Mouse (Mus musculus) stomach, postnatal 0 days (tissue): Measurements from ENCODE around the gene Card11. TPM values are rescaled to one million over a fixed set of nuclear protein-coding genes. Genes with fewer than 3 reads are reported as not detected.

Source experiments
- ATAC-seq: fragments of 200-750 bp; cut with Nextera tagmentation; 2 replicates; pipeline ENCODE4 v1.8.0; 2017; ENCODE audit not compliant: low FRiP score, low TSS enrichment
- DNase-seq: peaks from one replicate; pipeline ENCODE4 v3.0.0-alpha.2; 2016; ENCODE audit warnings: low spot score
- H3K27ac ChIP-seq: fragments of 300-500 bp; sonication (generic); replicated peaks from 2 replicates; pipeline ENCODE4 v1.5.1; 2014; ENCODE audit warnings: mild to moderate bottlenecking, control low read depth
- H3K27me3 ChIP-seq: fragments of 300-500 bp; sonication (generic); 2 replicates; pipeline ENCODE4 v1.6.1; 2014; ENCODE audit warnings: low read length; ENCODE audit not compliant: control insufficient read depth, insufficient read depth
- H3K36me3 ChIP-seq: fragments of 300-500 bp; sonication (generic); 2 replicates; pipeline ENCODE4 v1.6.1; 2014; ENCODE audit warnings: low read length, mixed read lengths; ENCODE audit not compliant: control insufficient read depth, insufficient read depth
- H3K4me1 ChIP-seq: fragments of 300-500 bp; sonication (generic); replicated peaks from 2 replicates; pipeline ENCODE4 v1.6.1; 2014; ENCODE audit warnings: antibody characterized with exemption; ENCODE audit not compliant: control insufficient read depth, insufficient read depth
- H3K4me2 ChIP-seq: fragments of 300-500 bp; sonication (generic); replicated peaks from 2 replicates; pipeline ENCODE4 v1.6.1; 2014; ENCODE audit warnings: low read depth, mild to moderate bottlenecking, control low read depth, moderate library complexity
- H3K4me3 ChIP-seq: fragments of 300-500 bp; sonication (generic); 2 replicates; pipeline ENCODE4 v1.5.1; 2014; ENCODE audit warnings: low read depth, low read length, control low read depth
- H3K9ac ChIP-seq: fragments of 300-500 bp; sonication (generic); 2 replicates; pipeline ENCODE4 v1.6.1; 2014; ENCODE audit warnings: mild to moderate bottlenecking, low read length, control low read depth, mixed read lengths
- H3K9me3 ChIP-seq: fragments of 300-500 bp; sonication (generic); 2 replicates; pipeline ENCODE4 v1.6.1; 2016; ENCODE audit warnings: low read length; ENCODE audit not compliant: control insufficient read depth
- CTCF ChIP-seq: IDR thresholded peaks from 2 replicates; pipeline ENCODE4 v1.5.1; 2016; ENCODE audit warnings: antibody characterized with exemption, low read depth, mild to moderate bottlenecking, moderate library complexity
- EP300 ChIP-seq: optimal IDR thresholded peaks from 2 replicates; pipeline ENCODE3; 2016; ENCODE audit warnings: antibody characterized with exemption
- WGBS: fragments of 180-500 bp; shearing (Covaris S2); extraction: QIAGEN DNeasy Blood & Tissue Kit; methylation state at CpG from one replicate; pipeline ENCODE4 v1.1.7; 2014; 5-methylcytosine and 5-hydroxymethylcytosine counted together
- polyA plus RNA-seq: library from polyadenylated mRNA; unstranded; fragments of >200 nt; fragmentation: Nextera tagmentation; extraction: Ambion mirVana; gene quantifications from 2 replicates; pipeline ENCODE4 v1.2.1, GENCODE M21; 2015

The Card11 gene
- polyA plus RNA-seq, 1 experiment from 2014 or later, result 0.13 TPM

DNA sequence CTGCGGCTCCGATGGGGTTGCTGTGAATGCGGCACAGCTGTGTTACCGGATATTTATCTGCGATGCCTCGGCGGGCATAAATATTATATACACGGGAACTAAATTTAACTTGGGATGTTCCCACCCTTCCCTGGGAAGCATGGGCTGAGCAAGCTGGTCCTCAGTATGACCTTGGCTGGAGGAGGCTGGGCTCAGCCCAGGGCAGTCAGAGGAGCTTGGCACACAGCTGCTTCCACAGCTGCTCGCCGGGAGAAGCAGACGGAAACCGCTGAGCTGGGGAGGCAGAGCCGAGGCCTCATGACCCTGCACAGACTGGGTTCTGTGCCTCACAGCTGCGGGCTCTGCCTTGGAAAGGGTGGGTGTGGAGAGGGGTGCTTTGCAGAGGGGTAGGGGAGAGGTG lies 110.3 kb downstream of the Card11 start:
- Histone ChIP-seq H3K27ac (0 out of 2 replicates have a peak overlapping the region, but pooled peaks have one; percentile 30), H3K9ac (no peak overlapping the region), H3K9me3 (no peaks in the 10 kb centered on the region), H3K27me3 (no peaks in the 10 kb centered on the region), H3K36me3 (no peaks in the 10 kb centered on the region), H3K4me2 (no peak overlapping the region; the same call in 1 of the 2 replicates), H3K4me3 (no peak overlapping the region), H3K4me1 (no peaks in the 10 kb centered on the region)
- no peak for DNase-seq
- ATAC-seq, result peak; percentile 68; the same call in 1 of the 2 replicates
- TF ChIP-seq CTCF (no peak), EP300 (no peak)
- WGBS, result 40% methylated on average over 14 of the region's 14 CpGs

DNA sequence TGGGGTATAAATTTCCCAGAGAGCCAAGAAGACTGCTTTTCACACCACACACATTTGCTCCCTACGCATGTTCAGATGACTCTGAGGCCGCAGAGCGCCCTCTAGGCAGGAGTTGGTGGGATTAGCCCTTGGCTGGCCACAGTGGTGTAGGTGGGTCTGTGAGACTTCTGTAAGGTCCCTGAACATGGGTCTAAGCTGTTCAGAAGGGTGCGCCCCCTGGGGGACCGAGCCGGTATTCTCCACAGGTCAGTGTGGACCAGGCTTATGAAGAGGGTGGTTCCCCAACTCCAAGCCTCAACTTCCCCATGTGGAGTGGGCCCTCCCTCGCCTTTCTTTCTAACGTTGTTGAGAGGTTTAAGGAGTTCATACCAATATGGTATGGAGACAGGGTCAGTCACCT lies 110.8 kb downstream of the Card11 start:
- no peak overlapping the region for H3K9ac ChIP-seq
- no peaks in the 10 kb centered on the region for H3K27me3 ChIP-seq
- H3K4me2 ChIP-seq, result no peak overlapping the region; the same call in 1 of the 2 replicates
- no peaks in the 10 kb centered on the region for H3K9me3 ChIP-seq
- DNase-seq (peak; percentile 45), ATAC-seq (peak; percentile 49; the same call in 1 of the 2 replicates)
- H3K4me1 ChIP-seq, result no peaks in the 10 kb centered on the region
- 35% methylated on average over 8 of the region's 8 CpGs for WGBS
- H3K4me3 ChIP-seq, result no peak overlapping the region
- no peak overlapping the region for H3K27ac ChIP-seq
- H3K36me3 ChIP-seq, result no peaks in the 10 kb centered on the region
- peak; percentile 65 for TF ChIP-seq CTCF
- no peak for TF ChIP-seq EP300

DNA sequence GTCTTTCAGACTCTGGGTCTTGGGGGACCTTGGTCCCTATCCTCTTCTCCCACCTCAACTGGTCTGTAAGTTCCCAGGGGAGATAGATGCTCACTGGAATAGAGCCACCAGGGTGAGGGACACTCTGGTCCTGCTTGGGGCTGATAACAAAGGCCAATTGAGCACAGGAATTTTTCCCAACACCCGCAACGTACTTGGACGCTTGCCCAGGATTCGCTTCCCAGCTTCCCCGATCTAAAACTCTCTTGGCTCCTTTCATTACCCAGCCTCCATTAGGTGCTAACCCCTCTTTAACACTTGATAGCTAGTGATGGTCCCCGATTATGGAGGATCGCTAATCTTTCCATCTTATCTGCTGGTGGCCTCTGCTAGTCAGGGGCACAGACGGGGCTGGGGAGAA lies 112.5 kb downstream of the Card11 start:
- Histone ChIP-seq H3K9me3 (no peaks in the 10 kb centered on the region), H3K36me3 (no peaks in the 10 kb centered on the region), H3K4me2 (no peak overlapping the region), H3K9ac (no peak overlapping the region), H3K27me3 (no peaks in the 10 kb centered on the region), H3K4me1 (no peaks in the 10 kb centered on the region), H3K27ac (no peak overlapping the region), H3K4me3 (no peak overlapping the region)
- DNase-seq (no peak), ATAC-seq (no peak)
- no peak for TF ChIP-seq CTCF
- TF ChIP-seq EP300, result no peak
- 66% methylated on average over 8 of the region's 8 CpGs for WGBS

- 47% methylated on average over 13 of the region's 13 CpGs for WGBS
- H3K4me1 ChIP-seq, result no peaks in the 10 kb centered on the region
- no peak for TF ChIP-seq EP300
- TF ChIP-seq CTCF, result no peak
Observed at GRCm38 (mm10) chr5:140884966-140885365, 115.4 kb downstream of the Card11 start.

GRCm38 (mm10) chr5:140882391-140882790 lies 118.0 kb downstream of the Card11 start:
- H3K9ac ChIP-seq, result no peak overlapping the region

More at GRCm38 (mm10) chr5:140884966-140885365, 115.4 kb downstream of the Card11 start:
- ATAC-seq (no peak), DNase-seq (no peak)
- Histone ChIP-seq H3K4me2 (no peak overlapping the region), H3K36me3 (no peaks in the 10 kb centered on the region), H3K4me3 (no peak overlapping the region), H3K27ac (no peak overlapping the region), H3K9me3 (no peaks in the 10 kb centered on the region), H3K9ac (no peak overlapping the region), H3K27me3 (no peaks in the 10 kb centered on the region)

DNA sequence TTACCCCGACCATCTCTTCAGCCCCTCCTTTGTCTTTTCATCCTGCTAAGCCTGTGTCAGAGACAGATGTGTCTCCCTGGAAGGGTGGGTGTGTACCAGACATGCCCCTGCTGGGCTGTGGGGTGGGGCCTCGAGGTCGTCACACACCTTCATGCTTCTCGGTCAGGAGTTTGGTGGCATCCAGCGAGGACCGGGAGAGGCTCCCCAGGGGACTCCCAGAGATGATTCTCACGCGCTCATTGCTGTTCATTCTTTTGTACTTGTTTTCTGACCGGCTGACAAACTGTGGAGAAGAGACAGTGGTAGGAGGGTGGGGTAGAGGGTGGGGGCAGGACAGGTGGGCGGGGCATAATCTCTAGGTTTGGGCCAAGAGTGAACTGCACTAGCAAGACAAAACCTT lies 120.2 kb downstream of the Card11 start:
- no peak overlapping the region for H3K9ac ChIP-seq
- no peak overlapping the region for H3K4me3 ChIP-seq
- no peak overlapping the region for H3K27ac ChIP-seq
- no peaks in the 10 kb centered on the region for H3K27me3 ChIP-seq
- WGBS, result 46% methylated on average over 10 of the region's 10 CpGs
- H3K9me3 ChIP-seq, result no peaks in the 10 kb centered on the region
- ATAC-seq (no peak), DNase-seq (no peak)
- H3K4me2 ChIP-seq, result no peak overlapping the region
- TF ChIP-seq CTCF (no peak), EP300 (no peak)
- H3K4me1 ChIP-seq, result no peaks in the 10 kb centered on the region
- H3K36me3 ChIP-seq, result no peaks in the 10 kb centered on the region

More at GRCm38 (mm10) chr5:140882391-140882790, 118.0 kb downstream of the Card11 start:
- no peak overlapping the region for H3K4me2 ChIP-seq
- no peak for DNase-seq
- WGBS, result 73% methylated on average over 4 of the region's 4 CpGs
- no peaks in the 10 kb centered on the region for H3K27me3 ChIP-seq
- H3K27ac ChIP-seq, result no peak overlapping the region
- no peaks in the 10 kb centered on the region for H3K4me1 ChIP-seq
- no peaks in the 10 kb centered on the region for H3K36me3 ChIP-seq
- H3K9me3 ChIP-seq, result no peaks in the 10 kb centered on the region
- H3K4me3 ChIP-seq, result no peak overlapping the region
- TF ChIP-seq CTCF (no peak), EP300 (no peak)
- no peak for ATAC-seq
